Mouse (Mus musculus): ENCODE results near the gene Fam89b.

The Fam89b gene

GRCm38 (mm10) chr19:5729444-5729815 is at the start of gene Fam89b:
TSS of gene Fam89b (minus strand) at chr19:5729653.
- H3K9me3 ChIP-seq (ENCODE audit: low read length): no peaks in the 10 kb centered on the region
- no peak for TF ChIP-seq NANOG (IDR thresholded peaks at IDR 0.05; ENCODE audit: borderline replicate concordance, low read length)
- TF ChIP-seq CTCF (conservative IDR thresholded peaks at IDR 0.05; ENCODE audit: low read length): no peak

GRCm38 (mm10) chr19:5778312-5778711 is 48.9 kb upstream of the Fam89b start:
- H3K9me3 ChIP-seq (ENCODE audit: low read length): 0 out of 2 replicates have a peak, but pooled peaks cover 3% of the 10 kb centered on the region
- H3K4me3 ChIP-seq (replicated peaks; ENCODE audit: low read length): peak overlapping the region; percentile 50
- H3K4me1 ChIP-seq (replicated peaks; ENCODE audit: low read depth, low read length): peaks cover 29% of the 10 kb centered on the region
- H3K36me3 ChIP-seq (ENCODE audit: insufficient read depth, low read length): no peaks in the 10 kb centered on the region
- TF ChIP-seq CTCF (conservative IDR thresholded peaks at IDR 0.05; ENCODE audit: low read length): no peak
- TF ChIP-seq POU5F1 (IDR thresholded peaks at IDR 0.05; ENCODE audit: borderline replicate concordance, low read length): no peak
- no peak; the same call in 1 of the 2 replicates for TF ChIP-seq NANOG (IDR thresholded peaks at IDR 0.05; ENCODE audit: borderline replicate concordance, low read length)
- no peaks in the 10 kb centered on the region for H3K27me3 ChIP-seq (ENCODE audit: insufficient read depth, low read length)

More at GRCm38 (mm10) chr19:5729444-5729815, at the start of gene Fam89b:
- Histone ChIP-seq H3K27me3 (ENCODE audit: insufficient read depth, low read length) (peaks cover 36% of the 10 kb centered on the region), H3K4me1 (replicated peaks; ENCODE audit: low read depth, low read length) (peaks cover 71% of the 10 kb centered on the region), H3K4me3 (replicated peaks; ENCODE audit: low read length) (peak within 1 kb of the TSS; percentile 97), H3K36me3 (ENCODE audit: insufficient read depth, low read length) (peaks cover 22% of the 10 kb centered on the region)

GRCm38 (mm10) chr19:5777387-5778032 is 48.1 kb upstream of the Fam89b start:
- Histone ChIP-seq H3K27me3 (ENCODE audit: insufficient read depth, low read length) (no peaks in the 10 kb centered on the region), H3K4me1 (replicated peaks; ENCODE audit: low read depth, low read length) (peaks cover 29% of the 10 kb centered on the region), H3K9me3 (ENCODE audit: low read length) (0 out of 2 replicates have a peak, but pooled peaks cover 3% of the 10 kb centered on the region)

GRCm38 (mm10) chr19:5770925-5771860 is 41.7 kb upstream of the Fam89b start, which contains the start of gene Scyl1:
TSS of gene Scyl1 (minus strand) at chr19:5771419.
- Histone ChIP-seq H3K4me1 (replicated peaks; ENCODE audit: low read depth, low read length) (peaks cover 27% of the 10 kb centered on the region), H3K27me3 (ENCODE audit: insufficient read depth, low read length) (peaks cover 9% of the 10 kb centered on the region), H3K36me3 (ENCODE audit: insufficient read depth, low read length) (peaks cover 42% of the 10 kb centered on the region), H3K9me3 (ENCODE audit: low read length) (no peaks in the 10 kb centered on the region), H3K4me3 (replicated peaks; ENCODE audit: low read length) (peak within 1 kb of the TSS; percentile 87)
- TF ChIP-seq CTCF (conservative IDR thresholded peaks at IDR 0.05; ENCODE audit: low read length): no peak
- TF ChIP-seq POU5F1 (IDR thresholded peaks at IDR 0.05; ENCODE audit: borderline replicate concordance, low read length): no peak
- TF ChIP-seq NANOG (IDR thresholded peaks at IDR 0.05; ENCODE audit: borderline replicate concordance, low read length): peak; percentile 20; the same call in 1 of the 2 replicates

More at GRCm38 (mm10) chr19:5777387-5778032, 48.1 kb upstream of the Fam89b start:
- H3K36me3 ChIP-seq (ENCODE audit: insufficient read depth, low read length): no peaks in the 10 kb centered on the region
- H3K4me3 ChIP-seq (replicated peaks; ENCODE audit: low read length): peak overlapping the region; percentile 50
- peak; percentile 35; the same call in 1 of the 2 replicates for TF ChIP-seq POU5F1 (IDR thresholded peaks at IDR 0.05; ENCODE audit: borderline replicate concordance, low read length)
- no peak for TF ChIP-seq CTCF (conservative IDR thresholded peaks at IDR 0.05; ENCODE audit: low read length)

GRCm38 (mm10) chr19:5770311-5770710 is 40.9 kb upstream of the Fam89b start:
- TF ChIP-seq POU5F1 (IDR thresholded peaks at IDR 0.05; ENCODE audit: borderline replicate concordance, low read length) (no peak), NANOG (IDR thresholded peaks at IDR 0.05; ENCODE audit: borderline replicate concordance, low read length) (no peak), CTCF (conservative IDR thresholded peaks at IDR 0.05; ENCODE audit: low read length) (no peak)
- peak overlapping the region; percentile 87 for H3K4me3 ChIP-seq (replicated peaks; ENCODE audit: low read length)
- peaks cover 36% of the 10 kb centered on the region for H3K4me1 ChIP-seq (replicated peaks; ENCODE audit: low read depth, low read length)
- peaks cover 51% of the 10 kb centered on the region for H3K36me3 ChIP-seq (ENCODE audit: insufficient read depth, low read length)
- no peaks in the 10 kb centered on the region for H3K9me3 ChIP-seq (ENCODE audit: low read length)
- peaks cover 9% of the 10 kb centered on the region for H3K27me3 ChIP-seq (ENCODE audit: insufficient read depth, low read length)

- Histone ChIP-seq H3K36me3 (ENCODE audit: insufficient read depth, low read length) (peaks cover 79% of the 10 kb centered on the region), H3K4me1 (replicated peaks; ENCODE audit: low read depth, low read length) (peaks cover 60% of the 10 kb centered on the region), H3K9me3 (ENCODE audit: low read length) (no peaks in the 10 kb centered on the region), H3K27me3 (ENCODE audit: insufficient read depth, low read length) (peaks cover 9% of the 10 kb centered on the region), H3K4me3 (replicated peaks; ENCODE audit: low read length) (no peak overlapping the region)
- TF ChIP-seq POU5F1 (IDR thresholded peaks at IDR 0.05; ENCODE audit: borderline replicate concordance, low read length): no peak
- no peak for TF ChIP-seq CTCF (conservative IDR thresholded peaks at IDR 0.05; ENCODE audit: low read length)
- TF ChIP-seq NANOG (IDR thresholded peaks at IDR 0.05; ENCODE audit: borderline replicate concordance, low read length): no peak
Observed at GRCm38 (mm10) chr19:5767271-5767670, 37.8 kb upstream of the Fam89b start.

GRCm38 (mm10) chr19:5763163-5763562 is 33.7 kb upstream of the Fam89b start:
- peaks cover 55% of the 10 kb centered on the region for H3K4me1 ChIP-seq (replicated peaks; ENCODE audit: low read depth, low read length)
- TF ChIP-seq CTCF (conservative IDR thresholded peaks at IDR 0.05; ENCODE audit: low read length) (no peak), NANOG (IDR thresholded peaks at IDR 0.05; ENCODE audit: borderline replicate concordance, low read length) (no peak), POU5F1 (IDR thresholded peaks at IDR 0.05; ENCODE audit: borderline replicate concordance, low read length) (no peak)
- no peak overlapping the region for H3K4me3 ChIP-seq (replicated peaks; ENCODE audit: low read length)
- peaks cover 12% of the 10 kb centered on the region for H3K27me3 ChIP-seq (ENCODE audit: insufficient read depth, low read length)
- peaks cover 97% of the 10 kb centered on the region for H3K36me3 ChIP-seq (ENCODE audit: insufficient read depth, low read length)
- no peaks in the 10 kb centered on the region for H3K9me3 ChIP-seq (ENCODE audit: low read length)

- H3K4me1 ChIP-seq (replicated peaks; ENCODE audit: low read depth, low read length): peaks cover 55% of the 10 kb centered on the region
- no peaks in the 10 kb centered on the region for H3K9me3 ChIP-seq (ENCODE audit: low read length)
- H3K27me3 ChIP-seq (ENCODE audit: insufficient read depth, low read length): peaks cover 52% of the 10 kb centered on the region
- TF ChIP-seq NANOG (IDR thresholded peaks at IDR 0.05; ENCODE audit: borderline replicate concordance, low read length): no peak
- TF ChIP-seq CTCF (conservative IDR thresholded peaks at IDR 0.05; ENCODE audit: low read length): no peak
- no peak for TF ChIP-seq POU5F1 (IDR thresholded peaks at IDR 0.05; ENCODE audit: borderline replicate concordance, low read length)
- H3K36me3 ChIP-seq (ENCODE audit: insufficient read depth, low read length): peaks cover 63% of the 10 kb centered on the region
- H3K4me3 ChIP-seq (replicated peaks; ENCODE audit: low read length): 0 out of 2 replicates have a peak overlapping the region, but pooled peaks have one; percentile 1
Observed at GRCm38 (mm10) chr19:5758878-5759403, 29.5 kb upstream of the Fam89b start.

Data from E14TG2a.4 (cell line).